Mouse (Mus musculus) stomach, postnatal 0 days (tissue): Measurements from ENCODE around the gene Tmem54.

Source experiments
- CTCF ChIP-seq: IDR thresholded peaks from 2 replicates; pipeline ENCODE4 v1.5.1; 2016; ENCODE audit warnings: antibody characterized with exemption, low read depth, mild to moderate bottlenecking, moderate library complexity
- EP300 ChIP-seq: optimal IDR thresholded peaks from 2 replicates; pipeline ENCODE3; 2016; ENCODE audit warnings: antibody characterized with exemption

GRCm38 (mm10) chr4:129149321-129149720 lies 44.0 kb downstream of the Tmem54 start:
- no peak for TF ChIP-seq CTCF
- TF ChIP-seq EP300, result no peak
